Mouse (Mus musculus) midbrain, embryonic 14.5 days (tissue): ENCODE measurements around the gene Mettl25. TPM values are rescaled to one million over a fixed set of nuclear protein-coding genes. Genes with fewer than 3 reads are reported as not detected.
A peak's percentile ranks its signal among the peaks of the same experiment; 100 is the strongest.

Experiments used
- ATAC-seq: fragments of 200-750 bp; cut with Nextera tagmentation; 2 replicates; pipeline ENCODE4 v1.8.0; 2017; ENCODE audit warnings: moderate number of reproducible peaks, moderate library complexity; ENCODE audit not compliant: low FRiP score, low TSS enrichment
- DNase-seq: peaks from one replicate; pipeline ENCODE4 v3.0.0-alpha.2; 2015
- H3K27ac ChIP-seq: fragments of 300-500 bp; sonication (generic); replicated peaks from 2 replicates; pipeline ENCODE4 v1.5.1; 2014; ENCODE audit warnings: mild to moderate bottlenecking, low read depth, low read length, moderate library complexity
- H3K27me3 ChIP-seq: fragments of 300-500 bp; sonication (generic); 2 replicates; pipeline ENCODE4 v1.6.1; 2014; ENCODE audit warnings: low read length, control low read depth, mixed read lengths; ENCODE audit not compliant: control insufficient read depth, insufficient read depth
- H3K36me3 ChIP-seq: fragments of 300-500 bp; sonication (generic); 2 replicates; pipeline ENCODE4 v1.6.1; 2014; ENCODE audit warnings: low read length, control low read depth; ENCODE audit not compliant: control insufficient read depth, insufficient read depth
- H3K4me1 ChIP-seq: fragments of 300-500 bp; sonication (generic); 2 replicates; pipeline ENCODE4 v1.6.1; 2014; ENCODE audit warnings: mild to moderate bottlenecking, antibody characterized with exemption, low read length, control low read depth; ENCODE audit not compliant: control insufficient read depth, insufficient read depth
- H3K4me2 ChIP-seq: fragments of 300-500 bp; sonication (generic); 2 replicates; pipeline ENCODE4 v1.6.1; 2014; ENCODE audit warnings: mild to moderate bottlenecking, low read length, moderate library complexity
- H3K4me3 ChIP-seq: fragments of 300-500 bp; sonication (generic); replicated peaks from 2 replicates; pipeline ENCODE4 v1.5.1; 2014; ENCODE audit warnings: low read depth, low read length
- H3K9ac ChIP-seq: fragments of 300-500 bp; sonication (generic); replicated peaks from 2 replicates; pipeline ENCODE4 v1.6.1; 2014; ENCODE audit warnings: mild to moderate bottlenecking, low read length, moderate library complexity
- H3K9me3 ChIP-seq: fragments of 300-500 bp; sonication (generic); 2 replicates; pipeline ENCODE4 v1.6.1; 2016; ENCODE audit warnings: low read length, control low read depth, mixed read lengths; ENCODE audit not compliant: control insufficient read depth
- WGBS: fragments of 180-500 bp; shearing (Covaris S2); extraction: QIAGEN DNeasy Blood & Tissue Kit; methylation state at CpG from one replicate; pipeline ENCODE4 v1.1.7; 2014; 5-methylcytosine and 5-hydroxymethylcytosine counted together
- polyA plus RNA-seq: library from polyadenylated mRNA; unstranded; fragments of >200 nt; fragmentation: Nextera tagmentation; extraction: Ambion mirVana; gene quantifications from 2 replicates; pipeline ENCODE4 v1.2.1, GENCODE M21; 2014

Mettl25 gene
- polyA plus RNA-seq, 1 experiment from 2014 or later, result 18.9 TPM

DNA sequence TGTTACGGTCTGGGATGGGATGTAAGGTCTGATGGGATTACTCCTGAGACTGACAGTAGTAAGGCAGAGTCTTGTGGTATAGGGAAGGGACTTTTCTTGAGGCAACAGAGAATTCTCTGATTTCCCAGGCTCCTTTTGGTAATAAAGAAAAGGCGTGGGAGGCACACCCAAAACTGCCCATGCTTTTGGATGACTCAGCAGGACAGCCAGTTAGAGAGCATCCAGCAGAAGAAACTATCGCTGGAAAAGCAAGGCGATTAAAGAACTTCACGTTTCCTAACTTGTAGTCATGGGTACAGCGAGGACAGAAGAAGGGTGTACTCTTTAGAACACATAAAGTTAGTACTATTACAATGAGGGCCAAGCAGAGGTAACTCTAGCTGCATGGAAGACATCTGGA lies 39.0 kb downstream of the Mettl25 start:
- no peaks in the 10 kb centered on the region for H3K9me3 ChIP-seq
- no peak overlapping the region for H3K4me3 ChIP-seq
- ATAC-seq (no peak), DNase-seq (no peak)
- H3K27ac ChIP-seq, result no peak overlapping the region
- no peak overlapping the region for H3K4me2 ChIP-seq
- no peaks in the 10 kb centered on the region for H3K27me3 ChIP-seq
- H3K4me1 ChIP-seq, result no peaks in the 10 kb centered on the region
- no peak overlapping the region for H3K9ac ChIP-seq
- no peaks in the 10 kb centered on the region for H3K36me3 ChIP-seq
- 92% methylated on average over 6 of the region's 6 CpGs for WGBS

DNA sequence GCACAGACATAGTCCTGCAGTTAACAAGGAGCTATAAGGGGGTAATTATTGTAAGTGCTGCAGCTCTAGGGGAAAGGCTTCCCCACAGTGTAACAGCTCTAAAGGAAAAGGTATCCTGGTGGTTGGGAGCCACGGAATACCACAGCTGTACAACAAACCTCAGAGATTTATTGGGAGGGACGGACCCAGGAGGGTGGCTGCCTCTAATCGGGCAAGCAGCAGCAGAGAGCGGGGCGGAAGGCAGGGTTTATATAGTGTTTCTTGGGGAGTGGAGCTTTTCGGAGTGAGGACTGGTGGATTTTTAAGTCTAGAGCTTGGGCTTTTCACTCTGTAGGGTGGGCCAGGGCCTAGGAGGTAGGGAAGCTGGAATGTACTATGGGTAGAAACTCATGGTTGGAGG lies 40.0 kb downstream of the Mettl25 start:
- no peaks in the 10 kb centered on the region for H3K4me1 ChIP-seq
- WGBS, result 91% methylated on average over 6 of the region's 6 CpGs
- H3K4me3 ChIP-seq, result no peak overlapping the region
- H3K9me3 ChIP-seq, result no peaks in the 10 kb centered on the region
- no peaks in the 10 kb centered on the region for H3K36me3 ChIP-seq
- H3K27ac ChIP-seq, result no peak overlapping the region
- no peak for DNase-seq
- peak; percentile 24; the same call in 1 of the 2 replicates for ATAC-seq
- H3K4me2 ChIP-seq, result no peak overlapping the region
- no peaks in the 10 kb centered on the region for H3K27me3 ChIP-seq
- no peak overlapping the region for H3K9ac ChIP-seq

DNA sequence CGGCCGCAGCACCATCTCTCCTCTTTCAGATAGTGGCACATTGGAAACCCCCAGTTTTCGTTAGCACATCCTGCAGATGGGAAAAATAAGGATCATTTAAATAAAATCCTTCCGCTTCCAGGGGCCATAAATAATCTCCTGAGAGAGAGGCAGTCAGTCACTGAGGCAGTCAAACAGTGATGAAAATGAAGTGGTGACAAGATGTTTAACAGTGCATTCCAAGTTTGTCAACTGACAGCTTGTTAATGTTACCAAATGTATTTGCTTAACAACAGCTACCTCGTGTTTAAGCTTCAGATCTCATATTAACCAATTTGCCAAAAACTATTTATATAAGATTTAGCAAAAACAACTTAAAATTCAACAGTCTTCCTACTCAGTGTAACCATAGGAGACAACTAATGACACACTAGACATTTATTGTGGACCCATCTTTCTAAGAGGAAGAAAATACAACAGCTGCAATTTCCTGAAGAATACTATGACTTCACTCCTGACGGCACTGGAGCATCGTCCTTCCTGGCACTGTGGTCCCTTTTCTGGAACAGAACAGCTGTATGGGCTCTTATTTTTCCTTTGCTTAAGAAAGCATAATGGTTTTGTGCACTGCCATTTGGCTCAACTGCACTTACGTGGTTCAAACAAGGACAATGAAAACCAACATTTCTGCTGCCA lies 43.8 kb downstream of the Mettl25 start:
- Histone ChIP-seq H3K4me1 (no peaks in the 10 kb centered on the region), H3K9ac (no peak overlapping the region), H3K27ac (no peak overlapping the region), H3K27me3 (no peaks in the 10 kb centered on the region), H3K9me3 (no peaks in the 10 kb centered on the region), H3K4me2 (no peak overlapping the region), H3K36me3 (no peaks in the 10 kb centered on the region), H3K4me3 (no peak overlapping the region)
- ATAC-seq (no peak), DNase-seq (no peak)
- 88% methylated on average over 8 of the region's 8 CpGs for WGBS

DNA sequence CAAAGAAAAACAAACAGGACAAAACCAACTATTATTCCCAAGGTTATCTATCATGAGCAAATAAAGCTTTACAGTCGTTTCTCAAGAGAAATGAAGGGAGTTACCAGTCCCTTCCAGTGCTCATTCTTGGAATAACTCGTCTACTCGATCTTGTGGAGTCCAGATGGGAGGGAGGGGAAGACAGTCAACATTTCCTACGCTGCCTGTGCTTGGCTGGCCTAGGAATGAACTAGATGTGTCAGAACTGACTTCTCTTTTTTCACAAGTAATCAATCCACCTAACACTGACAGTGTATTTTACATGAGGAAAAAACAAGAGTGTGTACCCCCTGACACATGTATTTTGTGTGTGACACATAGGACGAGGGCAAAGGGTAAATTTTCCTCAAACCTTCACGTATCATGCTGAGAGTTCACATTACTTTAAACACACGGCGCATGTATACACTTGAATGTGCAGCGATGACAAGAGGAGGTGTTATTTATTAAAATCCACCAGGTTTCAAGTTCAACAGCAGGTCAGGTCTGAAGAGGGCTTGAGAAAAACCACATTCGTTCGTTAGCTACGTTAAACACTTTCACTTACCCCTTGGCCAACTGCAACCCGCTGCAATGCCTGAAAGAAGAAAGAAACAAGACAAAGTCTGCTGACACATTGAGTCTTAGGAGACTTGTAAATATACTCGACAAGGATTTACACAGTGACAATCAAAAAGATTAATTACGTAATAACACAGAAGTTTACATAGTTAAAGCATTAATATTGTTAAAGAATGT lies 47.2 kb downstream of the Mettl25 start:
- H3K4me1 ChIP-seq, result no peaks in the 10 kb centered on the region
- no peak overlapping the region for H3K4me3 ChIP-seq
- no peak for ATAC-seq
- no peak overlapping the region for H3K27ac ChIP-seq
- 92% methylated on average over 15 of the region's 15 CpGs for WGBS
- H3K36me3 ChIP-seq, result no peaks in the 10 kb centered on the region
- DNase-seq, result no peak
- no peak overlapping the region for H3K4me2 ChIP-seq
- no peaks in the 10 kb centered on the region for H3K9me3 ChIP-seq
- no peak overlapping the region for H3K9ac ChIP-seq
- H3K27me3 ChIP-seq, result no peaks in the 10 kb centered on the region

GRCm38 (mm10) chr10:105788744-105789486 lies 52.3 kb downstream of the Mettl25 start:
- H3K4me3 ChIP-seq, result no peak overlapping the region
- peak overlapping the region; percentile 22; the same call in 1 of the 2 replicates for H3K4me2 ChIP-seq
- peak; percentile 59 for DNase-seq
- no peaks in the 10 kb centered on the region for H3K27me3 ChIP-seq
- peak; percentile 64 for ATAC-seq
- 0 out of 2 replicates have a peak, but pooled peaks cover 3% of the 10 kb centered on the region for H3K4me1 ChIP-seq
- no peaks in the 10 kb centered on the region for H3K36me3 ChIP-seq
- no peaks in the 10 kb centered on the region for H3K9me3 ChIP-seq
- WGBS, result 49% methylated on average over 17 of the region's 17 CpGs
- H3K9ac ChIP-seq, result no peak overlapping the region
- H3K27ac ChIP-seq, result 0 out of 2 replicates have a peak overlapping the region, but pooled peaks have one; percentile 52

- H3K4me3 ChIP-seq, result no peak overlapping the region
- DNase-seq, result no peak
- H3K9me3 ChIP-seq, result no peaks in the 10 kb centered on the region
- 0 out of 2 replicates have a peak, but pooled peaks cover 2% of the 10 kb centered on the region for H3K4me1 ChIP-seq
- H3K36me3 ChIP-seq, result no peaks in the 10 kb centered on the region
- H3K4me2 ChIP-seq, result no peak overlapping the region
- H3K27me3 ChIP-seq, result no peaks in the 10 kb centered on the region
- no peak overlapping the region for H3K9ac ChIP-seq
- 88% methylated on average over 8 of the region's 8 CpGs for WGBS
- no peak overlapping the region for H3K27ac ChIP-seq
- ATAC-seq, result no peak
These were observed 57.4 kb downstream of the Mettl25 start for GRCm38 (mm10) chr10:105783766-105784165.

- no peaks in the 10 kb centered on the region for H3K4me1 ChIP-seq
- H3K27ac ChIP-seq, result no peak overlapping the region
- ATAC-seq (peak; percentile 79; the same call in 1 of the 2 replicates), DNase-seq (peak; percentile 91)
- H3K4me2 ChIP-seq, result no peak overlapping the region
- no peak overlapping the region for H3K4me3 ChIP-seq
- no peaks in the 10 kb centered on the region for H3K9me3 ChIP-seq
- WGBS, result 18% methylated on average over 6 of the region's 6 CpGs
- H3K27me3 ChIP-seq, result no peaks in the 10 kb centered on the region
- H3K9ac ChIP-seq, result no peak overlapping the region
- H3K36me3 ChIP-seq, result no peaks in the 10 kb centered on the region
These were observed 66.8 kb downstream of the Mettl25 start for GRCm38 (mm10) chr10:105774382-105774781.

DNA sequence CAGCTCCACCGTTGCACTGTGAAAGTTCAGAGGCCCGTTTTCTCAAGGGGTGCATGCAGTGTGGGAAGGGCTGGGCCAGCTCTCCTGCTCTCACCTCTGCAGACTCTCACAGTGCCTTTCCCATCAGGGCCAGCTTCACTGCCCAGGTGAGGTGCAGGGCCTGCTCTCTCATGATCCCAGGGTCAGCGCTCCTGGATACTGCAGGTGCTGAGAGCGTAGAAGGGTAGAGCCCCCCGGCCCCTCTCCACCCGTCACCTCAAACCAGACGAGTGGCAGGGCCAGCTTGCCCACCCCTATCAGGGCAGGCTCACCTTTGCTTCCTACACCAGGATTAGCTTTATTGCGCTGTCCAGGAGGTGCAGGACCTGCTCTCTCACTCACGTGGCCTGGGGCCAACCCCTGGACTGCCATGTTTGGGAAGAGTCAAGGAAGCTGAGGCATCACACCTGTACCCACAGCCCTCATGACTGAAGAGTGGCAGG lies 68.3 kb downstream of the Mettl25 start:
- Histone ChIP-seq H3K9me3 (no peaks in the 10 kb centered on the region), H3K4me3 (no peak overlapping the region), H3K4me1 (no peaks in the 10 kb centered on the region), H3K9ac (no peak overlapping the region), H3K36me3 (no peaks in the 10 kb centered on the region), H3K27me3 (no peaks in the 10 kb centered on the region), H3K27ac (no peak overlapping the region), H3K4me2 (no peak overlapping the region)
- no peak for DNase-seq
- 89% methylated on average over 9 of the region's 9 CpGs for WGBS
- ATAC-seq, result peak; percentile 51; the same call in 1 of the 2 replicates
